Mouse (Mus musculus) neural tube, embryonic 13.5 days (tissue): ENCODE results near the gene Tln2. TPM values are rescaled to one million over a fixed set of nuclear protein-coding genes. Genes with fewer than 3 reads are reported as not detected.

Experiments
- ATAC-seq: fragments of 200-750 bp; cut with Nextera tagmentation; 2 replicates; pipeline ENCODE4 v1.8.0; 2017; ENCODE audit warnings: low read depth, mild to moderate bottlenecking, moderate TSS enrichment, moderate library complexity
- H3K27ac ChIP-seq: fragments of 300-500 bp; sonication (generic); replicated peaks from 2 replicates; pipeline ENCODE4 v1.5.1; 2015; ENCODE audit warnings: moderate library complexity, mild to moderate bottlenecking, inconsistent platforms
- H3K27me3 ChIP-seq: fragments of 300-500 bp; sonication (generic); 2 replicates; pipeline ENCODE4 v1.6.1; 2015; ENCODE audit warnings: mild to moderate bottlenecking, inconsistent platforms
- H3K36me3 ChIP-seq: fragments of 300-500 bp; sonication (generic); 2 replicates; pipeline ENCODE4 v1.6.1; 2015; ENCODE audit warnings: mild to moderate bottlenecking, inconsistent platforms
- H3K4me1 ChIP-seq: fragments of 300-500 bp; sonication (generic); replicated peaks from 2 replicates; pipeline ENCODE4 v1.6.1; 2015; ENCODE audit warnings: inconsistent platforms
- H3K4me2 ChIP-seq: fragments of 300-500 bp; sonication (generic); 2 replicates; pipeline ENCODE4 v1.6.1; 2015; ENCODE audit warnings: inconsistent platforms, mild to moderate bottlenecking, moderate library complexity
- H3K4me3 ChIP-seq: fragments of 300-500 bp; sonication (generic); 2 replicates; pipeline ENCODE4 v1.5.1; 2015; ENCODE audit warnings: mild to moderate bottlenecking, inconsistent platforms
- H3K9ac ChIP-seq: fragments of 300-500 bp; sonication (generic); 2 replicates; pipeline ENCODE4 v1.6.1; 2015; ENCODE audit warnings: moderate library complexity, mild to moderate bottlenecking, inconsistent platforms
- H3K9me3 ChIP-seq: fragments of 300-500 bp; sonication (generic); 2 replicates; pipeline ENCODE4 v1.6.1; 2016; ENCODE audit warnings: inconsistent platforms
- WGBS: fragments of 180-500 bp; shearing (Covaris S2); methylation state at CpG from one replicate; pipeline ENCODE4 v1.1.7; 2015; 5-methylcytosine and 5-hydroxymethylcytosine counted together
- polyA plus RNA-seq: library from polyadenylated mRNA; unstranded; fragments of >200 nt; fragmentation: Nextera tagmentation; extraction: Ambion mirVana; gene quantifications from 2 replicates; pipeline ENCODE4 v1.2.1, GENCODE M21; 2015

Gene Tln2
- polyA plus RNA-seq, 1 experiment from 2014 or later = 34.7 TPM

DNA sequence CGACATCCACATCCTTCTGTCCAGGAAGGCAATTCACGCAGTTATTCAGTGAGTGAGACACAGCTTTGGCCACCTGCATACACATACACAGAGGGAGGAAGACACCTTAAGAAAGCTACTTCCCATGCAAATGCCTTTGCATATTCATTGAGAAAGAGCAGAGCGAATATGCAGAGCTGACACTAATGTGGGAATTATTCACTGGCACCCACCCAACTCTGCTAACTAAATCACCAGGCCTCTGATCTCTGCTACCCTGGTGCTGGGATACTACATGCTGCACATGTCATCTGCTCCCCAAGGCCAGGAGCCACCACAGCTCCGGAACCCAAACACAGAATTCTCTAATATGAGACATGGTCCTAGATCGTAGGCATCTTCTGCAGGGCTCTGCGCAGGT, 237.6 kb downstream of the Tln2 start:
- no peak for ATAC-seq
- Histone ChIP-seq H3K4me1 (no peaks in the 10 kb centered on the region), H3K9me3 (no peaks in the 10 kb centered on the region), H3K4me3 (no peak overlapping the region), H3K4me2 (no peak overlapping the region), H3K36me3 (no peaks in the 10 kb centered on the region), H3K9ac (no peak overlapping the region), H3K27me3 (no peaks in the 10 kb centered on the region), H3K27ac (no peak overlapping the region)
- WGBS = 80% methylated on average over 6 of the region's 6 CpGs

DNA sequence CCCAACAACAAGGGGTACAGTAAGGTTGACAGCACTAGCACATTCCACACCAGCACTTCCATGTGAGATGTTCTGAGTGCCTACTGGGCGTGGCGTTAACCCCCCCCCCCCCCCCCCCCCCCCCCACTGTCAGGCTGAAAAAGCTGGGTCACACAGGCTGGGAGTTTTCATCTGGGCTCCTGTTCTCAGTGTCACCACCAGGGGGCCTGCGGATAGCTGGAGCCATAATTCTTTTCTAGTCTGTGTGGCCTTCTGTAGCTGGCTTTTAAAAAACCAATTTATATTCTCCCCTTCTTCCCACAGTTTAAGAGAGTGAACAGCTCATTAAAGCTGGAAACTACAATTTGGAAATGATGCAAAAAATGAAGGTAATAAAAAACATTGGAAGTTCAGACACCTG, 244.1 kb downstream of the Tln2 start:
- Histone ChIP-seq H3K36me3 (0 out of 2 replicates have a peak, but pooled peaks cover 5% of the 10 kb centered on the region), H3K9me3 (no peaks in the 10 kb centered on the region), H3K9ac (no peak overlapping the region), H3K27me3 (no peaks in the 10 kb centered on the region), H3K4me3 (no peak overlapping the region), H3K4me2 (no peak overlapping the region), H3K27ac (no peak overlapping the region), H3K4me1 (no peaks in the 10 kb centered on the region; the same call in 1 of the 2 replicates)
- no peak for ATAC-seq
- WGBS = 4% methylated on average over 3 of the region's 3 CpGs

DNA sequence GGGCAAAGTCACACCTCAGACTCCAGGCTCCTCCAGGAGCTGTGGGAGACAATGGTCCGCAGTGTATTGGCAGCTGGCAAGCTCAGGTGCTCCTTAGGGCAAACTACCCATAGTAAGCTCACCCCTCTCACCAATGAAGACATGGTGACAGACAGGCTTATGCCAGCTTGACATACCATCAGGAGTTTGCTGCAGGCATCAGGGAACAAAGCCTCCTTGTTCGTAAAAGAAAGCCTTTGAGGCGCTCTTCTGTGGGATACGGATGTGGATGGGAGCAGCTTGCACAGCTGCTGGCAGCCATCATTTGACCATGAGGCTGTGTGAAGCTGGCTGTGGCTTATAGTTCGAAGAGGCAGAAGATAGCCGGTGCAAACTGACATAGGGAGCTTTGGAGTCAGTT, 254.5 kb downstream of the Tln2 start:
- H3K36me3 ChIP-seq = 0 out of 2 replicates have a peak, but pooled peaks cover 11% of the 10 kb centered on the region
- no peak overlapping the region for H3K4me2 ChIP-seq
- no peak for ATAC-seq
- H3K27me3 ChIP-seq = no peaks in the 10 kb centered on the region
- no peaks in the 10 kb centered on the region for H3K9me3 ChIP-seq
- no peak overlapping the region for H3K27ac ChIP-seq
- H3K9ac ChIP-seq = no peak overlapping the region
- 83% methylated on average over 6 of the region's 6 CpGs for WGBS
- H3K4me1 ChIP-seq = no peaks in the 10 kb centered on the region
- no peak overlapping the region for H3K4me3 ChIP-seq

DNA sequence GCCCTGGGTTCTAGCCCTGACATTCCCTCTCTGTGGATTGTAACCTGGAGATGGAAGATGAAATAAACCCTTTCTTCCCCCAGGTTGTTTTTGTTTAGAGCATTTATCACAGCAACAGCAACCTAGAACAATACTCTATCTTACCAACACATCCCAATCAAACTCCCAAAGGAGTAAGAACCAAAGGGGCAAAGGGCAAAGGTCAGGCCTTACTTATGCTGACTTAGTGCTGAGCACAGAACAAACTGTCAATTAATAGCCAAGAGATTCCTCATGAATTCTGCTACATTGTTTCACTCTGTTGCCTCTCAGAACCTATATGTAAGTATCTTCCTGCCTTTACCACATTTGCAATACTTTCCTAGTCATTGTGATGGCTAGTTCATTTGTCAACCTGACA, 255.5 kb downstream of the Tln2 start:
- no peak overlapping the region for H3K4me3 ChIP-seq
- H3K9ac ChIP-seq = no peak overlapping the region
- H3K27me3 ChIP-seq = no peaks in the 10 kb centered on the region
- H3K4me1 ChIP-seq = no peaks in the 10 kb centered on the region
- H3K27ac ChIP-seq = no peak overlapping the region
- no peaks in the 10 kb centered on the region for H3K9me3 ChIP-seq
- no peak overlapping the region for H3K4me2 ChIP-seq
- ATAC-seq = no peak
- H3K36me3 ChIP-seq = 0 out of 2 replicates have a peak, but pooled peaks cover 11% of the 10 kb centered on the region

DNA sequence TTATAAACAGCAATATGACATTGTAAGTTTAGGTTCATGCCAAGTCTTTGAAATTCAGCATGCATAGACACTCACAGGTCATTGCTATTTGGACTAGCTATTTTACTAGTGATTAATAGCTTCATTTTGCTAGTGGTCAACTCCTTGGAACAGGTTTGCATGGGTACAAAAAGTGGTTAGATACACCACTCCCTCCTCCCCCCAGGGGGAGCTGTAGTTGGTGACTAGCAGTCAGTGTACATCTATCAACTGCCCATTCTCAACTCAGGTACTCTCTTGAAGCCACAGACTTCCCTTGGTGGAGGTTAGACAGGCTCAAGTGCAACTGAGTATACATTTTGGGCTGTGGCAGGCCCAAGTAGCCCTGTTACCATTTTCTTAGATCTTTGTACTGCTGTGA, 256.5 kb downstream of the Tln2 start:
- Histone ChIP-seq H3K4me1 (no peaks in the 10 kb centered on the region), H3K9me3 (no peaks in the 10 kb centered on the region), H3K36me3 (0 out of 2 replicates have a peak, but pooled peaks cover 11% of the 10 kb centered on the region), H3K4me2 (no peak overlapping the region), H3K4me3 (no peak overlapping the region), H3K27ac (no peak overlapping the region), H3K27me3 (no peaks in the 10 kb centered on the region), H3K9ac (no peak overlapping the region)
- ATAC-seq = no peak

DNA sequence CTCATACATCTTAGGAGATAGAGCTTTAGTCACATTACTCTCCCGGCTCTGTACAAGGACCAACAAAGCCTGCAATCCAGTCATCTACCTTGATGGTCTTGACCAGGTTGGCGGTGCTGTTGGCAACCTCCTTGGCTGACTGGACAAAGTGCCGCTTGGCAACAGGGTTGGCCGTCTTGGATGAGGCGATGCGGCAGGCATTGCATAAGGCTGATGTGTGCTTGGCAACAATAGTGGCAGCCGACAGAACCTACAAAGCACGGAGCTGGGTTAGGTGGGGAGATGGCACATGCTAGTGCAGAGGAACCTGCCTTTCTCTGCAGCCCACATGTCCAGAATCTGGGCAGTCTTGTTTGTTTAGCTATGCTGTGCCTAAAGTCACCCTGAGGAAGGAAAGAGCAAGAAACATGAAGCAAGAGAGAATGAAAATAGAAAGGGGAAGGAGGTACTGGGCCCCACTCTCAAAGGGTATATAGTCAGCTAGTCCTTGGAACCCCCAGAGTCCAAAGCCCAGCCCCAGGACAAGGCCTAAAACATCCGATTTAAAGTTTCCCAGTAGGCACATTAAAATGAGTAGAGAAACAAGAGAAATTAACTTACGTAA, 257.0 kb downstream of the Tln2 start:
- Histone ChIP-seq H3K4me1 (0 out of 2 replicates have a peak, but pooled peaks cover 1% of the 10 kb centered on the region), H3K9ac (no peak overlapping the region), H3K27me3 (no peaks in the 10 kb centered on the region), H3K27ac (no peak overlapping the region), H3K36me3 (0 out of 2 replicates have a peak, but pooled peaks cover 11% of the 10 kb centered on the region), H3K4me3 (no peak overlapping the region), H3K4me2 (no peak overlapping the region), H3K9me3 (no peaks in the 10 kb centered on the region)
- WGBS = 96% methylated on average over 10 of the region's 10 CpGs
- no peak for ATAC-seq

DNA sequence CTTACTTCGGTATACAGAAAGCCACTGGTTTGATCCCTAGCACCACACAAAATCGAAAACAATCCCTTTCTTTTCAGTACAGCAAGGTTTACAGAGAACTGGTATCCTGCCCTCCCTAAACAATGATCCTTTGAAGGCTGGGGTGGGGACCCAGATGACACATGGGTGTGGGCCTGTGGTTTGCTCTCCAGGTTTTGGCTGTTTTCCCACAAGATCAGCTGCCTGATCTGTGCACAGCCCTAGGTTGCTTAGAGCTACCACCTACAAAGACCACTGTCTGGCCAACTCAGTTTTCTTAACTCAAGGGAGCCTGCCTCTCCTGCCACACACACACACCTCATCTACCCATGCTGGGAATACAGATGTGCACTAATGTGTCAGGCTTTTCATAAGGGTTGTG, 257.9 kb downstream of the Tln2 start:
- Histone ChIP-seq H3K4me3 (no peak overlapping the region), H3K27ac (no peak overlapping the region), H3K36me3 (0 out of 2 replicates have a peak, but pooled peaks cover 11% of the 10 kb centered on the region), H3K9me3 (no peaks in the 10 kb centered on the region), H3K27me3 (no peaks in the 10 kb centered on the region), H3K9ac (no peak overlapping the region), H3K4me1 (0 out of 2 replicates have a peak, but pooled peaks cover 6% of the 10 kb centered on the region), H3K4me2 (no peak overlapping the region)
- 83% methylated on average over 2 of the region's 2 CpGs for WGBS
- ATAC-seq = no peak

DNA sequence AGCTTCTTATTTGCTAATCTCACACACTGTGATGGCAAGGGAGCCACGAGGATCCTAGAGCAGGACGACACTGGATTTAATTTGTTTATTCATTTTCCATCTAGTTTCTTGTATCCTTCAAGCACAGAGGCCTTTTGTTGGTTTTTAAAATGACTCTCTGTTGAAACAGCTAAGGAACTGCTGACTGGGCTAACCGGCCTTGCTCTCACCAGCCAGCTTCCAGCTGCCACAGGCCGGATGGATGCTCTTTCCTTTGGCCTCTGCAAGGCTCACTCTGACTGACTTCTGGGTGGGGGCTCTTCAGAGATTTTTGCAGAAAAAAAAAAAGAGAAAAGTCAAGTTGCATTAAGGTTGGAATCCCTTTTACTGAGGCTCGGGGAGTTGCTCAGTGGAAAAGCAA, 258.7 kb downstream of the Tln2 start:
- no peak overlapping the region for H3K27ac ChIP-seq
- H3K36me3 ChIP-seq = 0 out of 2 replicates have a peak, but pooled peaks cover 11% of the 10 kb centered on the region
- no peaks in the 10 kb centered on the region for H3K9me3 ChIP-seq
- no peak overlapping the region for H3K4me2 ChIP-seq
- no peaks in the 10 kb centered on the region for H3K27me3 ChIP-seq
- 0 out of 2 replicates have a peak, but pooled peaks cover 6% of the 10 kb centered on the region for H3K4me1 ChIP-seq
- WGBS = 84% methylated on average over 5 of the region's 5 CpGs
- no peak overlapping the region for H3K4me3 ChIP-seq
- ATAC-seq = no peak
- no peak overlapping the region for H3K9ac ChIP-seq

DNA sequence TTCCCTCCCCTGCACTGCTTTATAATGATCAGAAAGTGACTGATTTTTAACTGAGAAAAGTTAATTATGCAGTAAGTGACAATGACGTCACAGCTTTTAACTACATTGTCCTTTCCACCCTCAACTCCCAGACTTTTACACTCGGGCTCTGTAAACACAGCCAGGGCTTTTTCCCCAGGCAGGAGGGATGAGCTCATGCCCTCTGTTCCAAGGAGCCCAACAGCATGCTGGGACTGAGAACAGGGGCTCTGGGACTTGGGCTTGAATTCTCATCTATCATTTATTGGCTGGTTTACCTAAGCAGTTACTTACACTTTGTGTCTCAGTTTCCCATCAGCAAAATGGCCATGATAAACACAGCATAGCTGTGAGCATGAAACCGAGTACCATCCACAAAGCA, 259.2 kb downstream of the Tln2 start:
- H3K9ac ChIP-seq = no peak overlapping the region
- no peak overlapping the region for H3K4me3 ChIP-seq
- WGBS = 42% methylated on average over 3 of the region's 3 CpGs
- H3K9me3 ChIP-seq = no peaks in the 10 kb centered on the region
- no peak overlapping the region for H3K4me2 ChIP-seq
- ATAC-seq = no peak
- H3K27ac ChIP-seq = no peak overlapping the region
- H3K27me3 ChIP-seq = no peaks in the 10 kb centered on the region
- H3K36me3 ChIP-seq = peaks cover 14% of the 10 kb centered on the region; the same call in 1 of the 2 replicates
- H3K4me1 ChIP-seq = 0 out of 2 replicates have a peak, but pooled peaks cover 6% of the 10 kb centered on the region

DNA sequence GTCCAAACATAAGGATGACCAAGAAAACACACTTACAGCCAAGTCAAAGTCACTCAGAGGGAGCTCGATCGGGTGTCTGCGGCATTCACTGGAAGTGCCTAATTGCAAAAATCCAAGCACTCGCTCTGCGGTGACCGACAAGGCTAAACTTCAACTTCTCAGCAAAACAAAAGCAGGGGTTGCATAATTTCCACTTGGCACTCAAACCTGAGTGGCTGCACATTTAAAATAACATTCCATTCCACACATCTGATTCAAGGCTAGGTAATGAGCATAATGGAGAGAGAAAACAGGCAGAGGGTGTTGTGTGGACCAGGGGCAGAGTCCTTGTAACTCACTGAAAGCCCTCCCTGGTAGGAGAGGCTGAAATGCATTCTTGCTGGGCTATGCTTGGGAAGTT, 260.3 kb downstream of the Tln2 start:
- 91% methylated on average over 6 of the region's 6 CpGs for WGBS
- ATAC-seq = no peak

DNA sequence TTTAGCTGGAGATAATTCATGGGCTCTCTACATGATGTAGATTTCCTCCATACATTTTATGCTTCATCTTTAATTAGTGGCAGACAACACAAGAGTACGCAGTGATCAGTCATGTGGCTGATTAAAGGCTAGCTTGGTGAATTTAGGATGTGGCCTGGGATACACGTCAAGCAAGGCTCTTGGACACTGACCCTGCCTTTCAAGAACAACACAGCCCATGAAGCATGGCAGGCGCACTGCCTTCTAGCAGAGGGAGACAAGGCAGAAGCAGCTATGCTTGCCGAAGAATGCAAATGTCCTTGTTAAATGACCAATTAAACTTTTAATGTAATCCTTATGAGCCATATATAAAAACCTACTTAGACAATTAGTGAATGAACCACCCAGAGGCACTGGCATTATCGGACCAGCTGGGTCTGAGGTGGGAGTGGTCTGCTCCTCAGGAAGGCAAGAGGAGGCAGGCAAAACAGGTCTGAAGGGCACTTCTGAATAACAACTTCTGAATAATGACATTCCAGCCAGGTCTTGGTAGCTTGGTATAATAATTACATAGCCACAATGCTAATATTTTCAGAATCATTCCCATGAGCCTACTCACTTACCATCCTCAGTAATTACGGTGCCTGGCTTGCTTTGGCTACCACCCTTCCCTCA, 262.1 kb downstream of the Tln2 start:
- no peak overlapping the region for H3K27ac ChIP-seq
- 0 out of 2 replicates have a peak, but pooled peaks cover 6% of the 10 kb centered on the region for H3K4me1 ChIP-seq
- H3K9ac ChIP-seq = no peak overlapping the region
- H3K36me3 ChIP-seq = peaks cover 6% of the 10 kb centered on the region; the same call in 1 of the 2 replicates
- H3K4me2 ChIP-seq = no peak overlapping the region
- ATAC-seq = no peak
- H3K9me3 ChIP-seq = no peaks in the 10 kb centered on the region
- WGBS = 72% methylated on average over 6 of the region's 6 CpGs
- no peaks in the 10 kb centered on the region for H3K27me3 ChIP-seq
- no peak overlapping the region for H3K4me3 ChIP-seq

More for the DNA sequence above, 260.3 kb downstream of the Tln2 start:
- Histone ChIP-seq H3K27me3 (no peaks in the 10 kb centered on the region), H3K4me1 (0 out of 2 replicates have a peak, but pooled peaks cover 6% of the 10 kb centered on the region), H3K4me3 (no peak overlapping the region), H3K4me2 (no peak overlapping the region), H3K9ac (no peak overlapping the region), H3K36me3 (peaks cover 7% of the 10 kb centered on the region; the same call in 1 of the 2 replicates), H3K27ac (no peak overlapping the region), H3K9me3 (no peaks in the 10 kb centered on the region)

DNA sequence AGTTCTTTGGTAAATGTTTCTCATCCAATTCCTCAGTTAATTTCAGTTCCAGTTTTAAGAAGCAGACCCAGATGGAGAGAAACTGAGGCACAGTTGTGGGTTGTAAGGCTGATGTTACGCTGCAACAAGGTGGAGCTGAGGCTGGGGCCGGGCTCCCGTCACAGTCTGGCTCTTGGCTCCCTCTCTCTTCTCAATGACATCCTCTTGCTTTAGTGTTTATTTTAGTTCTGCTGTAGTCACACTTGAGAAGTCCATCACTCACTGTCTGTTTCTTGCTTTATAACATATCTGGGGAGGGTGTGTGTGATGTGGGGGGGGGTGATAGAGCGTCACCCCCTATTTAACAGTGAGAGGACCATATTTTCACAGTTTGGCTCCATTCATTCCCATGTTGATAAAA, 272.0 kb downstream of the Tln2 start:
- H3K9ac ChIP-seq = no peak overlapping the region
- no peaks in the 10 kb centered on the region for H3K27me3 ChIP-seq
- no peak overlapping the region for H3K4me3 ChIP-seq
- H3K4me1 ChIP-seq = peaks cover 16% of the 10 kb centered on the region
- no peak overlapping the region for H3K4me2 ChIP-seq
- no peak overlapping the region for H3K27ac ChIP-seq
- peaks cover 22% of the 10 kb centered on the region; the same call in 1 of the 2 replicates for H3K36me3 ChIP-seq
- 68% methylated on average over 4 of the region's 4 CpGs for WGBS
- H3K9me3 ChIP-seq = no peaks in the 10 kb centered on the region
- ATAC-seq = no peak
